13 mouse cellular contexts compared by ENCODE assay signal in genomic region chr1:55029446-55029845, GRCm38 (mm10). TPM values are rescaled to one million over a fixed set of nuclear protein-coding genes. Genes with fewer than 3 reads are reported as not detected.
A peak's percentile ranks its signal among the peaks of the same experiment; 100 is the strongest.
DNase-seq lines count a peak whose midpoint lies in the region; ATAC-seq lines count a peak whose summit lies in the region.
"Had no signal": no experiment of that assay in that cellular context is flagged by ENCODE, and none has a peak within 500 bp of the region (broad histone marks: within the 10 kb centered on the region; RNA-seq: fewer than 3 reads in every experiment).

No protein-coding gene starts in this region.

- H3K27me3 ChIP-seq in heart, embryonic 11.5 days (ENCODE audit: control insufficient read depth, insufficient read depth, low read length), result no peaks in the 10 kb centered on the region
- H3K27me3 ChIP-seq in lung, embryonic 16.5 days (ENCODE audit: control insufficient read depth, insufficient read depth, low read depth, low read length), result no peaks in the 10 kb centered on the region
- H3K27me3 ChIP-seq in forebrain, embryonic 15.5 days, result no peaks in the 10 kb centered on the region
- H3K27me3 ChIP-seq: hindbrain, embryonic 12.5 days had no signal

- no peak for ATAC-seq in heart, embryonic 11.5 days (replicated peaks; ENCODE audit: insufficient number of reproducible peaks, low FRiP score, low TSS enrichment)
- ATAC-seq in lung, embryonic 16.5 days (ENCODE audit: low read depth), result no peak
- ATAC-seq in megakaryocyte progenitor cell, adult 5-6 weeks (replicated peaks; ENCODE audit: poor library complexity), result 0 out of 2 replicates have a peak, but pooled peaks have one; percentile 14
- no peak for ATAC-seq in forebrain, embryonic 15.5 days (replicated peaks)

- 71% methylated on average over 4 of the region's 4 CpGs for WGBS in heart, embryonic 11.5 days (ENCODE audit: insufficient replicate concordance)
- WGBS in lung, embryonic 16.5 days, result 62% methylated on average over 4 of the region's 4 CpGs
- WGBS in forebrain, embryonic 15.5 days, result 76% methylated on average over 4 of the region's 4 CpGs

- H3K9me3 ChIP-seq in heart, embryonic 11.5 days (replicated peaks; ENCODE audit: control insufficient read depth, low read length), result no peaks in the 10 kb centered on the region
- H3K9me3 ChIP-seq in lung, embryonic 16.5 days (ENCODE audit: control insufficient read depth, low read length), result no peaks in the 10 kb centered on the region
- no peaks in the 10 kb centered on the region for H3K9me3 ChIP-seq in forebrain, embryonic 15.5 days
- H3K9me3 ChIP-seq: hindbrain, embryonic 12.5 days; midbrain, embryonic 10.5 days had no signal

- DNase-seq in heart, adult 8-10 months (ENCODE audit: low spot score), result no peak
- DNase-seq in lung, postnatal 25 days (ENCODE audit: low spot score), result no peak
- no peak for DNase-seq in frontal cortex, postnatal 14 days (ENCODE audit: low spot score in 2 of 2)
- DNase-seq: adrenal gland, postnatal 14 days; cerebellum, adult 11 months had no signal

- no peaks in the 10 kb centered on the region; the same call in 1 of the 2 replicates for H3K36me3 ChIP-seq in heart, embryonic 11.5 days (ENCODE audit: control insufficient read depth, insufficient read depth, low read length)
- no peaks in the 10 kb centered on the region for H3K36me3 ChIP-seq in lung, embryonic 16.5 days (ENCODE audit: control insufficient read depth, insufficient read depth, low read length)
- no peaks in the 10 kb centered on the region for H3K36me3 ChIP-seq in forebrain, embryonic 15.5 days
- H3K36me3 ChIP-seq: hindbrain, embryonic 12.5 days had no signal

- no peak overlapping the region for H3K27ac ChIP-seq in heart, embryonic 11.5 days (ENCODE audit: low read depth, low read length)
- 0 out of 2 replicates have a peak overlapping the region, but pooled peaks have one; percentile 8 for H3K27ac ChIP-seq in lung, embryonic 16.5 days (ENCODE audit: low read length)
- H3K27ac ChIP-seq in brown adipose tissue, adult 24 weeks (replicated peaks; ENCODE audit: low read depth, low read length), result peak overlapping the region; percentile 90
- H3K27ac ChIP-seq in forebrain, embryonic 15.5 days (replicated peaks), result no peak overlapping the region
- H3K27ac ChIP-seq: hindbrain, embryonic 12.5 days; kidney, postnatal 0 days; midbrain, embryonic 10.5 days had no signal

- 0 out of 2 replicates have a peak, but pooled peaks cover 2% of the 10 kb centered on the region for H3K4me1 ChIP-seq in heart, embryonic 11.5 days (ENCODE audit: control insufficient read depth, insufficient read depth, low read length)
- peaks cover 5% of the 10 kb centered on the region for H3K4me1 ChIP-seq in lung, embryonic 16.5 days (replicated peaks; ENCODE audit: control insufficient read depth, insufficient read depth, low read length)
- H3K4me1 ChIP-seq in brown adipose tissue, adult 24 weeks (ENCODE audit: control insufficient read depth, insufficient read depth, insufficient read length, low read length), result no peaks in the 10 kb centered on the region
- H3K4me1 ChIP-seq in forebrain, embryonic 15.5 days, result peaks cover 18% of the 10 kb centered on the region

- no peak overlapping the region for H3K9ac ChIP-seq in heart, embryonic 11.5 days (ENCODE audit: low read depth, low read length)
- H3K9ac ChIP-seq in lung, embryonic 16.5 days (ENCODE audit: low read length), result peak overlapping the region; percentile 39; the same call in 1 of the 2 replicates
- no peak overlapping the region for H3K9ac ChIP-seq in forebrain, embryonic 15.5 days (replicated peaks)
- H3K9ac ChIP-seq: hindbrain, embryonic 12.5 days had no signal

- H3K4me3 ChIP-seq in heart, embryonic 11.5 days (ENCODE audit: low read depth, low read length), result no peak overlapping the region
- no peak overlapping the region for H3K4me3 ChIP-seq in lung, embryonic 16.5 days (ENCODE audit: low read length)
- H3K4me3 ChIP-seq in brown adipose tissue, adult 24 weeks (ENCODE audit: insufficient read depth, low read depth, low read length), result peak overlapping the region; percentile 53
- H3K4me3 ChIP-seq in forebrain, embryonic 15.5 days, result no peak overlapping the region
- H3K4me3 ChIP-seq: hindbrain, embryonic 12.5 days; midbrain, embryonic 10.5 days had no signal

- H3K4me2 ChIP-seq in heart, embryonic 11.5 days, result peak overlapping the region; percentile 30
- peak overlapping the region; percentile 34; the same call in 1 of the 2 replicates for H3K4me2 ChIP-seq in lung, embryonic 16.5 days (ENCODE audit: low read depth, low read length)
- H3K4me2 ChIP-seq in forebrain, embryonic 15.5 days (replicated peaks), result no peak overlapping the region
- H3K4me2 ChIP-seq: hindbrain, embryonic 12.5 days had no signal

RNA-seq across cellular contexts. Expression of gene Sf3b1, which starts 2.2 kb away (rescaled TPM):
- polyA plus RNA-seq in heart, embryonic 11.5 days (2014; fragmentation: Nextera tagmentation; extraction: Ambion mirVana), result 202 and 234 TPM in 2 replicates
- total RNA-seq in heart, adult 8-10 months (2022), result 10 to 100 TPM; 64.1 to 82.3 (median 73.5) TPM
- 293 and 321 TPM in 2 replicates for polyA plus RNA-seq in lung, embryonic 16.5 days (2015; fragmentation: Nextera tagmentation; extraction: Ambion mirVana)
- polyA plus RNA-seq in brown adipose tissue, adult 24 weeks (2012; ENCODE audit: insufficient read depth, insufficient read length, missing spikeins), result 58.4 and 61.2 TPM in 2 replicates
- 265 and 295 TPM in 2 replicates for total RNA-seq in megakaryocyte progenitor cell, adult 5-6 weeks (2015)
- total RNA-seq in megakaryocyte progenitor cell, adult 5-6 weeks (2017), result 242 and 294 TPM in 2 replicates
- polyA plus RNA-seq in forebrain, embryonic 15.5 days (2015; fragmentation: Nextera tagmentation; extraction: Ambion mirVana), result 391 and 417 TPM in 2 replicates

RNA-seq across cellular contexts. Expression of gene Coq10b, which starts 23.1 kb away (rescaled TPM):
- 27.5 and 29.2 TPM in 2 replicates for polyA plus RNA-seq in heart, embryonic 11.5 days (2014; fragmentation: Nextera tagmentation; extraction: Ambion mirVana)
- 10 to 100 TPM; 46.6 to 58.8 (median 51.8) TPM for total RNA-seq in heart, adult 8-10 months (2022)
- polyA plus RNA-seq in lung, embryonic 16.5 days (2015; fragmentation: Nextera tagmentation; extraction: Ambion mirVana), result 18.0 and 19.2 TPM in 2 replicates
- polyA plus RNA-seq in brown adipose tissue, adult 24 weeks (2012; ENCODE audit: insufficient read depth, insufficient read length, missing spikeins), result 34.4 and 39.4 TPM in 2 replicates
- 20.7 TPM in 2 replicates for total RNA-seq in megakaryocyte progenitor cell, adult 5-6 weeks (2015)
- total RNA-seq in megakaryocyte progenitor cell, adult 5-6 weeks (2017), result 15.2 and 17.0 TPM in 2 replicates
- 36.0 and 36.6 TPM in 2 replicates for polyA plus RNA-seq in forebrain, embryonic 15.5 days (2015; fragmentation: Nextera tagmentation; extraction: Ambion mirVana)

RNA-seq across cellular contexts. Expression of gene Hspe1, which starts 58.5 kb away (rescaled TPM):
- polyA plus RNA-seq in heart, embryonic 11.5 days (2014; fragmentation: Nextera tagmentation; extraction: Ambion mirVana), result 428 and 433 TPM in 2 replicates
- 100 to 1,000 TPM; 149 to 184 (median 172) TPM for total RNA-seq in heart, adult 8-10 months (2022)
- polyA plus RNA-seq in lung, embryonic 16.5 days (2015; fragmentation: Nextera tagmentation; extraction: Ambion mirVana), result 245 and 281 TPM in 2 replicates
- polyA plus RNA-seq in brown adipose tissue, adult 24 weeks (2012; ENCODE audit: insufficient read depth, insufficient read length, missing spikeins), result 681 and 735 TPM in 2 replicates
- 379 and 404 TPM in 2 replicates for total RNA-seq in megakaryocyte progenitor cell, adult 5-6 weeks (2015)
- 524 and 562 TPM in 2 replicates for total RNA-seq in megakaryocyte progenitor cell, adult 5-6 weeks (2017)
- polyA plus RNA-seq in forebrain, embryonic 15.5 days (2015; fragmentation: Nextera tagmentation; extraction: Ambion mirVana), result 253 and 276 TPM in 2 replicates

RNA-seq across cellular contexts. Expression of gene Hspd1, which starts 58.6 kb away (rescaled TPM):
- polyA plus RNA-seq in heart, embryonic 11.5 days (2014; fragmentation: Nextera tagmentation; extraction: Ambion mirVana), result 452 and 498 TPM in 2 replicates
- 100 to 1,000 TPM; 360 to 382 (median 373) TPM for total RNA-seq in heart, adult 8-10 months (2022)
- 253 and 283 TPM in 2 replicates for polyA plus RNA-seq in lung, embryonic 16.5 days (2015; fragmentation: Nextera tagmentation; extraction: Ambion mirVana)
- polyA plus RNA-seq in brown adipose tissue, adult 24 weeks (2012; ENCODE audit: insufficient read depth, insufficient read length, missing spikeins), result 567 and 689 TPM in 2 replicates
- 326 and 327 TPM in 2 replicates for total RNA-seq in megakaryocyte progenitor cell, adult 5-6 weeks (2015)
- total RNA-seq in megakaryocyte progenitor cell, adult 5-6 weeks (2017), result 523 and 628 TPM in 2 replicates
- polyA plus RNA-seq in forebrain, embryonic 15.5 days (2015; fragmentation: Nextera tagmentation; extraction: Ambion mirVana), result 291 and 296 TPM in 2 replicates

Comparison
In these comparisons a context has a peak if more than half of its experiments do, and no peak if none do; other contexts are left out.
1. H3K27ac ChIP-seq: peak in lung, embryonic 16.5 days (single experiment) and brown adipose tissue, adult 24 weeks (single experiment); none in heart, embryonic 11.5 days (single experiment) and forebrain, embryonic 15.5 days (single experiment).